Mouse (Mus musculus): ENCODE measurements at regions not wholly inside any gene's neighbourhood (a gene's known extent, or its start where the extent isn't known, plus 50 kb on each side); places are given as distances from the start of the nearest gene placed in this dataset.

DNA sequence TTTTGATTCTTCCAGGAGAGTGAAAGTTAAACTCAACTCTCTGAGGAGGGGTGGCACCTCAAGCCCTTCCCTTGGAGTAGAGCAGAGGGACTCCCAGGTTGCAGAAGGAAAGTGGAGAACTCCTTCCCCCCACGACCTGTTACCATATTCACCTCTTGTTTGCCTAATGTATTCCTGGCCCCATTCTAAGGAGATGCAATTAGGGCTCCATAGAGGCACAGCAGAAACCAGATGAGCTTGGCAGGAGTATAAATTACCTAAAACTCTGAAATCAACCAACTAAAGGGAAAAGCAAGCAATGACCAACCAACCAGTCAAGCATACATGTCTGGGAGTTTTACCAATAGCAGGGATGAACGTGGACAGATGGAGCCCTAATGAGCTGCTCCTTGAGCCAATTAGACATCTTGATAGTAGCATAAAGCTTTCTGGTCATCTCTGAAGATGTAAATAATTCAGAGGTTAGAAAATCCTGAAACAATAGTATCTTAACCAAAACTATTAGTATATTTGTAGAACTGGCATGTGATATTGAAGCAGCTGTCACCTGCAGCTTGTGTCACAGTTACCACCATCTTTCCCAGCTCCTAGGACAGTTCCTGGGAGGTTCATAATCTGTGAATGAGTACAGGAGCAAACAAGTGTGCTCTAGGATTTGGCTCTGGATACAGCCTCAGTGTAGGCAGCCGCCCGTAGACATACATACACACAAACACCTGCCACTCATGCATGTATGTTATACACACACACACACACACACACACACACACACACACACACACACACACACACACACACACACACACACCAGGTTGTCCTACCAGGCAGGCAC lies 145.7 kb upstream of the 4930535I16Rik start:
- no peak overlapping the region for H3K27ac ChIP-seq (ENCODE audit: insufficient read depth, low read depth, low read length)
- H3K4me1 ChIP-seq (ENCODE audit: control insufficient read depth, insufficient read depth, low read length): no peaks in the 10 kb centered on the region
- 76% methylated on average over 4 of the region's 4 CpGs for WGBS
- no peak overlapping the region for H3K4me3 ChIP-seq (ENCODE audit: insufficient read depth, low read depth, low read length)
- TF ChIP-seq CTCF (IDR thresholded peaks at IDR 0.05; ENCODE audit: insufficient read depth, low read depth, low read length) (no peak), POLR2A (IDR thresholded peaks at IDR 0.05; ENCODE audit: insufficient read depth, low read depth, low read length) (no peak)

DNA sequence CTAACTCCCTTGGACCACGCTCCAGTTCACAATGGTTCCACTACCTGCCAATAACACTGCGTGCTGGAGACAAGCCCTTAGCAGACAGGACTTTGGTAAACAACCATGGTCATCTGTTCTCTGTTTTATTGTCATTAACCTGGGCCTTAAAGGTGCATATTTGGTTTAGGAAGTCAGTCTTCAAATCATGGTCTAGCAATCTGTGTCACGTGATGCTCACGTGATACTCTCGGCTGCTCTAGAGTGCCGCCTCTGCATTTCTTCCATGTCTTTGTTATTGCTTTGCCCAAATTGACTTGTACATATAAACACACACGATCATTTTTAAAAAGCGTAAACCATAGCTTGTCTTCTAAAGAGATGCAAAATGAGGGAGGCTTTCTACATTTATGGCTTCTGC lies 139.8 kb upstream of the 4930535I16Rik start:
- H3K27ac ChIP-seq (ENCODE audit: insufficient read depth, low read depth, low read length): no peak overlapping the region
- no peak for TF ChIP-seq POLR2A (IDR thresholded peaks at IDR 0.05; ENCODE audit: insufficient read depth, low read depth, low read length)
- TF ChIP-seq CTCF (IDR thresholded peaks at IDR 0.05; ENCODE audit: insufficient read depth, low read depth, low read length): no peak
- H3K4me1 ChIP-seq (ENCODE audit: control insufficient read depth, insufficient read depth, low read length): no peaks in the 10 kb centered on the region
- WGBS: 95% methylated on average over 8 of the region's 8 CpGs
- no peak overlapping the region for H3K4me3 ChIP-seq (ENCODE audit: insufficient read depth, low read depth, low read length)

DNA sequence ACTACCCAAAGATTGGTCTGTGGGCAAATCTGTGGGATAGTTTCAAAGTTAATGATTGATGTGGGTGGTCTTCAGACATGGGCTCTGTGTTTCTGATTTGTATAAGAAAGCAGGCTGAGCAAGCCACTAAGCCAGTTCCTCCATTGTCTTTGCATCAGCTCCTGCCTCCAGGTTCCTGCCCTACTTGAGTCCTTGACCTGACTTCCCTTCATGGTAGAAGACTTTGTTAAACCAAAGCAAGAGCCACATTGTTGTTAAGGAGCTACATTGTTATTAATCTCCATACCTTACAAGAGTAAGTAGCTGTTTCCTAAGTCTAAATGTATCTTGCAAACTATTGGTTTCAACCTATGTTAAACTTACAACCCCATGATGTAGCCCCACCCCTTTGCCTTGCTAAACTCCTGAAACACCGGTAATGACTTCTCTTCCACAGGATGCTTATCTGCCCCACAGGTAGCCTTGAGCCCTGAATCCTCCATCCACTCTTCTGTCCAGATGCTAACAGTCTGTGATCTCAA lies 136.5 kb upstream of the 4930535I16Rik start:
- Histone ChIP-seq H3K27ac (ENCODE audit: insufficient read depth, low read depth, low read length) (no peak overlapping the region), H3K4me3 (ENCODE audit: insufficient read depth, low read depth, low read length) (no peak overlapping the region), H3K4me1 (ENCODE audit: control insufficient read depth, insufficient read depth, low read length) (no peaks in the 10 kb centered on the region)
- 89% methylated on average over 1 of the region's 1 CpGs for WGBS
- TF ChIP-seq POLR2A (IDR thresholded peaks at IDR 0.05; ENCODE audit: insufficient read depth, low read depth, low read length) (no peak), CTCF (IDR thresholded peaks at IDR 0.05; ENCODE audit: insufficient read depth, low read depth, low read length) (no peak)

DNA sequence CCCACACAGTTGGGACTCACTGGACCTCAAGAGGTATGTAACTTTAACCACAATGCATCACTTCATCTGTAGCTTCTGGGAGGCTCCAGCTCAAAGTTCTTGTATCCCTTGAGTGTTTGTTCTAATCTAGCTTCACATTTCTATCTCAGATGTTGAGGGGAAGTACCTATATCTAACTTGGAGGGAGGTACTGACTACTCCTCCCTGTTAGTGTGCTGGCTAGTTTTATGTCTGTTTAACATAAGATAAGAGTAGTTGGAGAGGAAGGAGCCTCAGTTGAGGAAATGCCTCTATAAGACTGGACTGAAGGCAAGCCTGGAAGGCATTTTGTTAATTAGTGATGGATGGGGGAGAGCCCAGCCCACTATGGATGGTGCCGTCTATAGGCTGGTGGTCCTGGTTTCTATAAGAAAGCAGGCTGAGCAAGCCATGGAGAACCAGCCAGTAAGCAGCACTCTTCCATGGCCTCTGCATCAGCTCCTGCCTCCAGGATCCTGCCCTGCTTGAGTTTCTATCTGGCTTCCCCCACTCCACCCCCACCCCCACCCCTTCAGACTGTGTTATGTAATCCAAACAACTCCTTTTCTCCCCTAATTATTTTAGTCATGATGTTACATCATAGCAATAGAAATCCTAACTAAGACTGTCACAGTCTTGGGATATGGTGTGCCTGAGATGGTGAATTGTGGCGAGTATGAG lies 135.7 kb upstream of the 4930535I16Rik start:
- TF ChIP-seq CTCF (IDR thresholded peaks at IDR 0.05; ENCODE audit: insufficient read depth, low read depth, low read length) (no peak), POLR2A (IDR thresholded peaks at IDR 0.05; ENCODE audit: insufficient read depth, low read depth, low read length) (no peak)
- Histone ChIP-seq H3K4me3 (ENCODE audit: insufficient read depth, low read depth, low read length) (no peak overlapping the region), H3K4me1 (ENCODE audit: control insufficient read depth, insufficient read depth, low read length) (peaks cover 4% of the 10 kb centered on the region), H3K27ac (ENCODE audit: insufficient read depth, low read depth, low read length) (no peak overlapping the region)
- WGBS: 98% methylated on average over 2 of the region's 2 CpGs

DNA sequence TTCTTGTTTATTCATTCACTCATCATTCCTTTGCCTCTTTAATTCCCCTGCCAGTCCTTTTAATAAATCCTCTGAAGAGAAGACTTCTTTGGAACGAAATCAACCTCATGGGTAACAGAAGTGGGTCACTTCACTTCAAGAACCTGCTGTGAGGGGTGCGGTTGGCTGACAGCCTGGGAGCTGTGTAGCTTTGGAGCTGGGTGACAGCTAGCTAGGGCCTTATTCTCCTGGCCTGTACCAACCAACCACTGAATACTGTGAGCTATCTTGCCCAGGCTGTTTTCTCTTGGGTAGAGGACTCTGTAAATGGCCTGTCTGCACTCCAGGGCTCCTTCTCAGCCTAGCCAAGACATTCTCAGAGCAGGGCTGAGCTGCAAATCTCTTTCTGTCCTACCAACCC lies 134.6 kb upstream of the 4930535I16Rik start:
- TF ChIP-seq CTCF (IDR thresholded peaks at IDR 0.05; ENCODE audit: insufficient read depth, low read depth, low read length) (no peak), POLR2A (IDR thresholded peaks at IDR 0.05; ENCODE audit: insufficient read depth, low read depth, low read length) (no peak)
- Histone ChIP-seq H3K4me1 (ENCODE audit: control insufficient read depth, insufficient read depth, low read length) (peaks cover 11% of the 10 kb centered on the region), H3K4me3 (ENCODE audit: insufficient read depth, low read depth, low read length) (no peak overlapping the region), H3K27ac (ENCODE audit: insufficient read depth, low read depth, low read length) (no peak overlapping the region)
- 61% methylated on average over 2 of the region's 2 CpGs for WGBS

DNA sequence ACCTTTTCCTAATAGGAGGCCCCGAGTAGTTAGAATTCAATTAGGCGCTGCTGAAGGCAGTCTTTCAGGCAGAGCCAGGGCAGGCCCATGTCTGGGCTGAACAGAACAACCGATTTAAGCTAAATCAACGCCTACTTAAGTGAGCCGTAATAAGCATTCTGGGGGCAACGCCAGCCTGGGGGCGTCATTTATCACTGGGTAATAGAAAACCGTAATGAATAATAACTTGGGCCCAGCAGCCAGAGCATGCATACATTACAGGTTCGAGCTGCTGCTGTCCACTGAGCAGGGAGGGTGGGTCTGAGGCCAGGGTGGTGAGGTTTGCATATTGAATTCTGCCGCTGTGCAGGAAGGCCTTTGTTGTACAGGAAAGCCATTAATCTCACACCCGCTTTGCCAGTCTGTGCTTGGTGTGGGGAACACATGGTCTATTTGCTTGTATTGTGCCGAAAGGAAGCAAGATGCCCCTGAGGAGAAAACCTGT lies 130.6 kb upstream of the 4930535I16Rik start:
- 23% methylated on average over 12 of the region's 12 CpGs for WGBS
- TF ChIP-seq CTCF (IDR thresholded peaks at IDR 0.05; ENCODE audit: insufficient read depth, low read depth, low read length): no peak
- TF ChIP-seq POLR2A (IDR thresholded peaks at IDR 0.05; ENCODE audit: insufficient read depth, low read depth, low read length): no peak
- H3K4me3 ChIP-seq (ENCODE audit: insufficient read depth, low read depth, low read length): no peak overlapping the region
- H3K4me1 ChIP-seq (ENCODE audit: control insufficient read depth, insufficient read depth, low read length): peaks cover 11% of the 10 kb centered on the region
- no peak overlapping the region for H3K27ac ChIP-seq (ENCODE audit: insufficient read depth, low read depth, low read length)

DNA sequence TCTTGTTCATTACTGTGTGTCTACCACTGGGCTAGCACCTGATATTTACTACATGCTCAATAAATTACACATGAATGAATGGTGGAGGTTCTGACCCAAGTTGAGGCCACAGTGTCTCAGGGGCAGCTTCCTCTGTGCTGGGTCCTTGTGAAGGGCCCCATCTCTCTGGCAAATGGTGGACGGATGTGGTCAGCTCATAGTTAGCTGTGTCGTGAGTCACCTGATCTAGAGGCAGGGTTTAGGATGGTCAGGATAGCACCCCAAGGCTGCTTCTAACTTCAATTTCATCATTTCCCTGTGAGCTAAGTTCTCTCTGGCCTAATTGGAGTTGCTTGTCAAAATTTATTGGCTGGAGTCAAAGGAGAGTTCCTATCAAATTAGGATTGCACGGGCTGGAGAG lies 130.1 kb upstream of the 4930535I16Rik start:
- H3K27ac ChIP-seq (ENCODE audit: insufficient read depth, low read depth, low read length): no peak overlapping the region
- no peak for TF ChIP-seq CTCF (IDR thresholded peaks at IDR 0.05; ENCODE audit: insufficient read depth, low read depth, low read length)
- TF ChIP-seq POLR2A (IDR thresholded peaks at IDR 0.05; ENCODE audit: insufficient read depth, low read depth, low read length): no peak
- H3K4me3 ChIP-seq (ENCODE audit: insufficient read depth, low read depth, low read length): no peak overlapping the region
- WGBS: 59% methylated on average over 3 of the region's 3 CpGs
- H3K4me1 ChIP-seq (ENCODE audit: control insufficient read depth, insufficient read depth, low read length): peaks cover 11% of the 10 kb centered on the region

DNA sequence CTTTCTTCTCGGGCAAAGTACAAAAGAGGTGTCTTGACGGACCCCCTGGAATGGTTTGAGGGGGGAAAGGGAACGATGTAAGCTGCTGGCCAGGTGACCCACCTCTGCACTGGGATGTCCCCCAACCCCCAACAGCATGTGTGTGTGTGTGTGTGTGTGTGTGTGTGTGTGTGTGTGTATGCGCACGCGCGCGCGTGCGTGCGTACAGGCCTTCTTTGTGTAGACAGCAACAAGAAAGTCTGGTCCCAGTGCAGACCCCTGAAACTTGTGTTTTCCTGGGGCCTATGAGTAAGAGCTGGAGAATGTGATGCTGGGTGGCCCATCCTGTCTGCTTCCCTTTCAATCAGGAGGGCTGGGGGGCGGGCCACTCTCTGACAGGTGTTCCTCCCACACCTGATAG lies 118.7 kb upstream of the 4930535I16Rik start:
- no peak for TF ChIP-seq POLR2A (IDR thresholded peaks at IDR 0.05; ENCODE audit: insufficient read depth, low read depth, low read length)
- no peak for TF ChIP-seq CTCF (IDR thresholded peaks at IDR 0.05; ENCODE audit: insufficient read depth, low read depth, low read length)
- Histone ChIP-seq H3K27ac (ENCODE audit: insufficient read depth, low read depth, low read length) (no peak overlapping the region), H3K4me3 (ENCODE audit: insufficient read depth, low read depth, low read length) (no peak overlapping the region), H3K4me1 (ENCODE audit: control insufficient read depth, insufficient read depth, low read length) (peaks cover 7% of the 10 kb centered on the region)
- 62% methylated on average over 12 of the region's 12 CpGs for WGBS

DNA sequence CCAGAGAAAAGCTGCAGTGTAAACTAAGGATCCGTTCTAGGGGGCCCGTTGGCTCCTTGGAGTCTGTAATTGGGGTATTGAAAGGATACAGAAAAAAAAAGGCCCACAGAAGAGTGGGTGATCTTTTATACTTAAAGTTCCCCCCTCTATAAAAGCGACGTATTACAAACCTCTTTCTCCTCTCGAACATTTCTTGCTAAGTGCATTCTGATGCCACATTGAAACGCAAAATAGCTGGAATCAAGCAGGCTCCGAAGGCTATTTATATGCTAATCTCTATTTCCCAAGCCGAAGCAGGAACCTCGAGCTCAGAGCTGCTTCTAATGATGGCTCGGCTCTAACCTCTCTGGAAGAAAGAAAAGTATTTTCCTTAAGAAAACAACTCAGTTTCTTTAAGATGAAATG lies 117.8 kb upstream of the 4930535I16Rik start:
- Histone ChIP-seq H3K4me1 (ENCODE audit: control insufficient read depth, insufficient read depth, low read length) (peaks cover 7% of the 10 kb centered on the region), H3K27ac (ENCODE audit: insufficient read depth, low read depth, low read length) (no peak overlapping the region), H3K4me3 (ENCODE audit: insufficient read depth, low read depth, low read length) (no peak overlapping the region)
- no peak for TF ChIP-seq CTCF (IDR thresholded peaks at IDR 0.05; ENCODE audit: insufficient read depth, low read depth, low read length)
- TF ChIP-seq POLR2A (IDR thresholded peaks at IDR 0.05; ENCODE audit: insufficient read depth, low read depth, low read length): no peak
- 16% methylated on average over 10 of the region's 10 CpGs for WGBS

All from olfactory bulb, adult 2 months (tissue).